Mouse (Mus musculus) cerebellum, postnatal 4 days (tissue): ENCODE data around the gene Zbtb4.
A peak's percentile ranks its signal among the peaks of the same experiment; 100 is the strongest.

Source experiments
- DNase-seq, 2 experiments: peaks; one replicate each; pipeline ENCODE4 v3.0.0; 2022; ENCODE audit warnings: low spot score in 2 of 2, mixed read lengths in 1 of 2

The Zbtb4 gene

GRCm38 (mm10) chr11:69800392-69801197, 34.9 kb downstream of the Zbtb4 start:
- peak in 1 of 2 experiments; percentile 71 for DNase-seq

- no peak for DNase-seq
These were observed 35.8 kb downstream of the Zbtb4 start, which contains the start of gene Fgf11 for GRCm38 (mm10) chr11:69801379-69801977. Gene Fgf11 (minus strand): TSS chr11:69801857.

GRCm38 (mm10) chr11:69802648-69803105, 37.0 kb downstream of the Zbtb4 start:
- peak; percentile 70 to 76 for DNase-seq

GRCm38 (mm10) chr11:69803328-69803727, 37.6 kb downstream of the Zbtb4 start:
- DNase-seq, result no peak

- peak in 1 of 2 experiments; percentile 54 for DNase-seq
These were observed 38.3 kb downstream of the Zbtb4 start for GRCm38 (mm10) chr11:69803786-69804651.

- DNase-seq, result no peak
These were observed 38.9 kb downstream of the Zbtb4 start for GRCm38 (mm10) chr11:69804652-69804940.

GRCm38 (mm10) chr11:69804972-69805909, 39.5 kb downstream of the Zbtb4 start, which contains the start of gene Tmem102:
Gene Tmem102 (minus strand): TSS chr11:69805624.
- DNase-seq, result no peak

- no peak for DNase-seq
These were observed 40.7 kb downstream of the Zbtb4 start for GRCm38 (mm10) chr11:69806378-69806777.

GRCm38 (mm10) chr11:69807641-69808040, 41.9 kb downstream of the Zbtb4 start:
- DNase-seq, result no peak

- no peak for DNase-seq
These were observed 44.6 kb downstream of the Zbtb4 start for GRCm38 (mm10) chr11:69810280-69810679.

GRCm38 (mm10) chr11:69815155-69815554, 49.4 kb downstream of the Zbtb4 start, which contains the start of gene Gm39566:
Gene Gm39566 (minus strand): TSS chr11:69815298.
- DNase-seq, result no peak

- DNase-seq, result no peak
These were observed 50.8 kb downstream of the Zbtb4 start for GRCm38 (mm10) chr11:69816520-69816919.

GRCm38 (mm10) chr11:69818365-69818764, 52.7 kb downstream of the Zbtb4 start, which contains the start of gene Spem2:
Gene Spem2 (minus strand): TSS chr11:69818465.
- no peak for DNase-seq

- DNase-seq, result no peak
These were observed 53.2 kb downstream of the Zbtb4 start for GRCm38 (mm10) chr11:69818871-69819270.

- DNase-seq, result no peak
These were observed 56.4 kb downstream of the Zbtb4 start, which contains the start of gene Spem1 for GRCm38 (mm10) chr11:69822080-69822479. Gene Spem1 (minus strand): TSS chr11:69822180.

GRCm38 (mm10) chr11:69823456-69823855, 57.7 kb downstream of the Zbtb4 start:
- DNase-seq, result no peak

- no peak for DNase-seq
These were observed 63.1 kb downstream of the Zbtb4 start for GRCm38 (mm10) chr11:69828832-69829231.

GRCm38 (mm10) chr11:69833554-69833953, 67.8 kb downstream of the Zbtb4 start:
- DNase-seq, result no peak
